Mouse (Mus musculus) kidney, adult 2 months (tissue): Measurements from ENCODE around the gene Pigk. TPM values are rescaled to one million over a fixed set of nuclear protein-coding genes. Genes with fewer than 3 reads are reported as not detected.

Experiments
- DNase-seq: peaks from one replicate; pipeline ENCODE4 v3.0.0; 2021
- H3K27ac ChIP-seq: fragments of 200-500 bp; 2 replicates; pipeline ENCODE4 v1.5.1; 2012; ENCODE audit warnings: low read depth, low read length, control low read depth, inconsistent platforms; ENCODE audit not compliant: insufficient read depth
- H3K27me3 ChIP-seq: fragments of 200-500 bp; replicated peaks from 2 replicates; pipeline ENCODE4 v1.6.1; 2012; ENCODE audit warnings: mild to moderate bottlenecking, moderate library complexity, low read length, inconsistent platforms; ENCODE audit not compliant: control insufficient read depth, insufficient read depth
- H3K36me3 ChIP-seq: fragments of 200-500 bp; 2 replicates; pipeline ENCODE4 v1.6.1; 2012; ENCODE audit warnings: mild to moderate bottlenecking, moderate library complexity, low read length, inconsistent platforms; ENCODE audit not compliant: control insufficient read depth, insufficient read depth
- H3K4me1 ChIP-seq: fragments of 200-500 bp; 2 replicates; pipeline ENCODE4 v1.6.1; 2011; ENCODE audit warnings: low read length; ENCODE audit not compliant: control insufficient read depth, insufficient read depth
- H3K4me3 ChIP-seq: fragments of 200-500 bp; 2 replicates; pipeline ENCODE4 v1.5.1; 2011; ENCODE audit warnings: mild to moderate bottlenecking, low read depth, low read length, control low read depth; ENCODE audit not compliant: insufficient read depth
- CTCF ChIP-seq: fragments of 200-500 bp; conservative IDR thresholded peaks from 2 replicates; pipeline ENCODE4 v1.5.1; 2011; ENCODE audit warnings: low read depth, mild to moderate bottlenecking, control low read depth, low read length, moderate library complexity, mixed read lengths; ENCODE audit not compliant: insufficient read depth, insufficient read length
- POLR2A ChIP-seq: fragments of 200-500 bp; IDR thresholded peaks from one replicate; pipeline ENCODE4 v1.6.1; 2011; ENCODE audit warnings: low read depth, low read length, control low read depth
- WGBS: fragments of 180-500 bp; shearing (Covaris S2); methylation state at CpG from one replicate; pipeline ENCODE4 v1.1.7; 2018; 5-methylcytosine and 5-hydroxymethylcytosine counted together
- polyA plus RNA-seq: library from polyadenylated mRNA; depleted of rRNA; stranded (reverse); fragments of >200 nt; gene quantifications from 2 replicates; pipeline ENCODE4 v1.2.3, GENCODE M21; 2012

Pigk gene
- polyA plus RNA-seq, 1 experiment: 13.4 TPM

GRCm38 (mm10) chr3:152905026-152905425 lies 191.1 kb downstream of the Pigk start:
- no peak for TF ChIP-seq POLR2A
- no peak for TF ChIP-seq CTCF
- no peak for DNase-seq
- no peaks in the 10 kb centered on the region for H3K4me1 ChIP-seq
- H3K27ac ChIP-seq: no peak overlapping the region
- H3K4me3 ChIP-seq: no peak overlapping the region
- no peaks in the 10 kb centered on the region for H3K36me3 ChIP-seq
- 87% methylated on average over 10 of the region's 10 CpGs for WGBS
- no peaks in the 10 kb centered on the region for H3K27me3 ChIP-seq

DNA sequence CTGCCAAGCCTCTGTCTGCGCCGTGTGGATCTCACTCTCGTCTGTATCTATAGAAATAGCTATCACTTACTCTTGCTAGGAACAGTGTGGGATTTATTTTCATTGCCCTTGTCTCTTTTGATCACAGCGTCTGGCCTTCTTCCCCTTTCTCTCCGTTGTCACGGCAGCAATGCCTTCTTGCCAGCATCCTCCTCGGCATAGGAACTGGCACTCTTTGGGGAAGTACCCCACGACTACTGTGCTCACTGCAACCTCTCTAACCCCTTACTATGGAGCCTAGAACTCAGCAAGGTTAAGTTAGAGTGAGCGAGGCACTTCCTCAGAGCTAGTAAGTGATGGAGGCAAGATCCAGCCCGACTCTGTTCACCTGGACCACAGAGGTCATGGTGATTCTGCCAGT lies 191.9 kb downstream of the Pigk start:
- no peak for DNase-seq
- Histone ChIP-seq H3K4me1 (no peaks in the 10 kb centered on the region), H3K36me3 (no peaks in the 10 kb centered on the region), H3K4me3 (no peak overlapping the region), H3K27me3 (no peaks in the 10 kb centered on the region), H3K27ac (no peak overlapping the region)
- WGBS: 36% methylated on average over 10 of the region's 10 CpGs
- TF ChIP-seq CTCF (no peak), POLR2A (no peak)

- no peaks in the 10 kb centered on the region for H3K27me3 ChIP-seq
- 68% methylated on average over 5 of the region's 5 CpGs for WGBS
- TF ChIP-seq CTCF (no peak), POLR2A (no peak)
- no peak for DNase-seq
- H3K36me3 ChIP-seq: no peaks in the 10 kb centered on the region
- no peaks in the 10 kb centered on the region for H3K4me1 ChIP-seq
- H3K4me3 ChIP-seq: no peak overlapping the region
- no peak overlapping the region for H3K27ac ChIP-seq
These were observed 193.2 kb downstream of the Pigk start for GRCm38 (mm10) chr3:152907087-152907486.

DNA sequence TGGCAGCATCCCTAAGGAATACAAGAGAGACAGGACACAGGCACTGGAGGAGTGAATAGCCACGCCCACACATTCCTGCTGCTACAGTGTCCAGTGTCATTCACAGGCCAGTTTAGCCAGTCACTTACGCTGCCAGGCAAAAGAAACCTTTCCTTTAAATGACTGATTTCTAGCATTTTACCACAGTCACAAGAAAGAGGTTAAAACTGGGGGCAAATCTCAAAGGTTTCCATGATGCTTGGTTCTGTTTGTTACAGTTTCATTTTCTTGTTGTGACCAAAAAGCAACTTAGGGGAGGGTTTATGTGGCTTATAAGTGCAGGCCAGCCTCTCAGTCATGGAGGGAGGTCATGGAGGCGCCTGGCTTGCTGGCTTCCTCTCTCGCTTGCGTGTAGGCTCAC lies 193.8 kb downstream of the Pigk start:
- TF ChIP-seq CTCF: no peak
- TF ChIP-seq POLR2A: no peak
- Histone ChIP-seq H3K27ac (no peak overlapping the region), H3K36me3 (no peaks in the 10 kb centered on the region), H3K27me3 (no peaks in the 10 kb centered on the region), H3K4me3 (no peak overlapping the region), H3K4me1 (no peaks in the 10 kb centered on the region)
- WGBS: 64% methylated on average over 5 of the region's 5 CpGs
- DNase-seq: no peak

DNA sequence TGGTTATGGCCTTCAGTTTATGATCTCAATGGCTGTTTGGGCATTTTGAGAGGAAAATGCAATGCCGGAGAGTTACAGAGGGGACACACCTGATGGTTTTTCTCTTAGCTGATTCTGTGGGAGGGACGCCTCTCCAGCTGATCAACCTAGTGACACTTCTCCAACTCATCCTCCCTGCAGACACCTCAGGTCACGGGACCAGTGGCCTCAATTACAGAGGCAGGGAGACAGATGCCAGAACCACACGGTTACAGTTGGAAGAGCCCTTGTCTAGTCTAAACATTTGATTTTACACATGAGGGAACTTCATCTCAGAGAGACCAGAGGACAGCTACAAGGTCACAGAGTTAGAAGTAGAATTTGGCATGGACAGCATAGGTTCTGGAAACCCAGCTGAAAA lies 197.7 kb downstream of the Pigk start:
- H3K4me3 ChIP-seq: no peak overlapping the region
- TF ChIP-seq CTCF: no peak
- TF ChIP-seq POLR2A: no peak
- no peak overlapping the region for H3K27ac ChIP-seq
- WGBS: 57% methylated on average over 4 of the region's 4 CpGs
- H3K27me3 ChIP-seq: no peaks in the 10 kb centered on the region
- no peaks in the 10 kb centered on the region for H3K4me1 ChIP-seq
- no peak for DNase-seq
- H3K36me3 ChIP-seq: no peaks in the 10 kb centered on the region

- Histone ChIP-seq H3K4me1 (no peaks in the 10 kb centered on the region), H3K4me3 (no peak overlapping the region), H3K27me3 (no peaks in the 10 kb centered on the region), H3K27ac (no peak overlapping the region), H3K36me3 (no peaks in the 10 kb centered on the region)
- 61% methylated on average over 23 of the region's 23 CpGs for WGBS
- TF ChIP-seq POLR2A (no peak), CTCF (no peak)
- DNase-seq: no peak
These were observed 198.6 kb downstream of the Pigk start for GRCm38 (mm10) chr3:152912216-152913101.

- 92% methylated on average over 10 of the region's 10 CpGs for WGBS
- H3K4me3 ChIP-seq: no peak overlapping the region
- no peaks in the 10 kb centered on the region for H3K4me1 ChIP-seq
- no peak overlapping the region for H3K27ac ChIP-seq
- no peak for DNase-seq
- no peaks in the 10 kb centered on the region for H3K36me3 ChIP-seq
- H3K27me3 ChIP-seq: no peaks in the 10 kb centered on the region
- TF ChIP-seq POLR2A: no peak
- no peak for TF ChIP-seq CTCF
These were observed 199.2 kb downstream of the Pigk start for GRCm38 (mm10) chr3:152913150-152913549.
